Mouse (Mus musculus) kidney, postnatal 4 days (tissue): ENCODE measurements around the gene Zdhhc11.
"Not testable (repeated sequence)": the region's sequence is repeated elsewhere in the genome, so short reads cannot be mapped to it uniquely, and the experiment has no call there.

ENCODE experiments used
- DNase-seq, 2 experiments: peaks; one replicate each; pipeline ENCODE4 v3.0.0; 2021; ENCODE audit warnings: mixed read lengths in 2 of 2

Gene Zdhhc11

GRCm38 (mm10) chr13:74008216-74008615, 44.6 kb downstream of the Zdhhc11 start:
- not testable (repeated sequence) for DNase-seq

- peak; percentile 91 to 93 for DNase-seq
These were observed 45.5 kb downstream of the Zdhhc11 start, which contains the start of gene Tppp for GRCm38 (mm10) chr13:74008948-74009718. Gene Tppp (plus strand): TSS chr13:74009407.

- DNase-seq, result peak; percentile 67 to 76
These were observed 46.4 kb downstream of the Zdhhc11 start for GRCm38 (mm10) chr13:74009791-74010614.

- DNase-seq, result no peak
These were observed 47.0 kb downstream of the Zdhhc11 start for GRCm38 (mm10) chr13:74010678-74011077.

- no peak for DNase-seq
These were observed 52.3 kb downstream of the Zdhhc11 start for GRCm38 (mm10) chr13:74015908-74016307.

DNA sequence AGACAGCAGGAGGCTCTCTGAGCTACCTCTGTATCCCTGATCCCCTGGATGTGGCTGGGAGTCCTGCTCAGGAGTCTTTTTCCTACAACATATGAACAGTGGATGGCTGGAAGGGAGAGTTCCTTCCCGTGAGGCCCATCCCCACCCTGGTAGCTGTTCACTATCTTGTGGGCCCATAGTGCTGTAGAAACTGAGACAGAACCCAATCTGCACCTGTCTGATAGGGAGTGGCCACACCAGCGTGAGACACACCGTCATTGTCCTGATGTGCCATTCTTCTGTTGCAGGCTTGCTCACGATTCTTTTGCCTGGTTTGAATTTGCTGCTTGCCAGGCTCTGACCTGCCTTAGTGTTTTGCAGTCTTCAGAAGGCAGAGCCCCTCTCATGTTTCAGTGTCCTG, 53.8 kb downstream of the Zdhhc11 start:
- DNase-seq, result no peak

DNA sequence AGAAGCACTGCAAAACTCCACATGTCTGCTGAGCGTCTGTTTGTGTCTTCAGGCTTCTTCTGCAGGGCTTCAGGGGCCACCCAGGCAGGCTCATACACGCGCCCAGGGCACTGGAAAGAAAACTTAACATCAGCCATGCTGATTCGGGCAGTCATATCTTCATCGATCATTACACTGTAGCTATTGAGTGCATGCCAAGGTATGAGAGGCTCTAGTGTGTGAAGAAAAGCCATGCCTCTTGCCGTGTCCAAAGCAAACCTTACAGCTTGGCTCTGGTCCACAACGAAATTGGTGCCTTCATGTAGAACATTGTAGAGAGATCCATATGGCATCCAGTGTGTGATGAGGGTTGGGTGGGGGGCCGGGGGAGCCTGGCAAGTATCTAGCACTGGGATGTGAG, 55.4 kb downstream of the Zdhhc11 start:
- not testable (repeated sequence) for DNase-seq

GRCm38 (mm10) chr13:74025151-74026081, 61.8 kb downstream of the Zdhhc11 start:
- DNase-seq, result peak; percentile 21 to 51

- peak; percentile 23 to 55 for DNase-seq
These were observed 62.6 kb downstream of the Zdhhc11 start for GRCm38 (mm10) chr13:74026215-74026614.

DNA sequence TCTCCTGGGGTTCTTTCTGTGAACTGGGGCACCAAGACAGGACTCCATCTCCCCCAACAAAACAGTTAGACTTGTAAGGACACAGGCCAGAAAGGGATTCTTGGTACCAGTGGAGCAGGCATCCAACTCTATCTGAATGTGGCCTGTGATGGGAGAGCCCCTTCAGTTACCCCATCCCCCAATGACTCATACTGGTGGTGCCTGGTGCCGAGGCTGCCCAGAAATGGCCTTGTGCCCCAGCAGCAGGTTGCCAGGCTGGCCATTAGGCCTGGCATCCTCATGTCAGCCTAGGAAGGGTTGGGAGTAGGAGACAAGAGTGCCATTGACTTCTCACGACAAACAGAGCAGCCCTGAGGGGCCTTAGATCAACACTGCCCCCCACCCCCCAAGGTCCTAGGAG, 64.5 kb downstream of the Zdhhc11 start:
- no peak for DNase-seq

DNA sequence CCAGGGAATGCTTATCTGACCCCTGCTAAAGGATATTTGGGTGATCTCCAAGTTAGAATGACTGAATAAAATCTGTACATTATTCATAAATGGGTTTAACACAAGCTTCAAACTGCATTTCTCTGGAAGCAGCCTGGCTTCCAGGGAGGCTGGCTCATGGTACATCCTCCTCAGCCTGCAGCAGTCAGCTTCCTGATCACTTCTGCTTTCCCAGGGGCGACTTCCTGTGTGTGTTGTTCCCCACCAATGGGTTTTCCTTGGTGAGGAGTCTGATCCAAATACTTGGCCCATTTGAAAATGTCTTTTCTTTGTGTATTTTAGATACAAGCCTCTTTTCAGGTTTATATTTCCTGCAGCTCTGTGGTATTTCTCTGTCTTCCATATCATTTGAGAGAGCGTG, 65.4 kb downstream of the Zdhhc11 start:
- DNase-seq, result no peak

DNA sequence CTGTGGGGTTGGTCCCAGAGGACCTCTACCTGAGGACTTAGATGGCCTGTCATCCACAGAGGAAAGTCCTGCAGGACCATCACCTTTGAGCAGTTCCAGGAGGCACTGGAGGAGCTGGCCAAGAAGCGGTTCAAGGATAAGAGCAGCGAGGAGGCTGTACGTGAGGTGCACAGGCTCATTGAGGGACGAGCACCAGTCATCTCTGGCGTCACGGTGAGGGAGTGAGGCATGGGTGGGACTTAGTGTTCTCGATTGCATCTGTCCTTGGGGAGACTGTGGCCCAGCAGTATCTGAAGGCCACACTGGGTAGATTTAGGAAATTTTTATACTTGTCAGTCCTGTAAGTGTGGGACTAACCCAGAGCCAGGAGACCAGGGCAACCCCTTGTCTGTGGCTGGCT, 67.0 kb downstream of the Zdhhc11 start:
- no peak for DNase-seq

DNA sequence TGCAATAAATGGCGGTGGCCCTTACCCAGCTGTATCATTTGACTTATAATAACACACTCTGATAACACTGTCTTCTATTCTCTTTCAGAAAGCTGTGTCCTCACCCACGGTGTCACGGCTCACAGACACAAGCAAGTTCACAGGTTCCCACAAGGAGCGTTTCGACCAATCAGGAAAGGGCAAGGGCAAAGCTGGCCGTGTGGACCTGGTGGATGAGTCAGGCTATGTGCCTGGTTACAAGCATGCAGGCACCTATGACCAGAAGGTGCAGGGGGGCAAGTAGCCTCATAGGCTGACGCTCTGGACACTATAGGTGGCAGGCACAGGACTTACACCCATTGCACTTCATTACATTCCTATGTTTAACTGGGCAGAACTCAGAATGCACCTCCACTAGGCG, 67.5 kb downstream of the Zdhhc11 start:
- no peak for DNase-seq

DNA sequence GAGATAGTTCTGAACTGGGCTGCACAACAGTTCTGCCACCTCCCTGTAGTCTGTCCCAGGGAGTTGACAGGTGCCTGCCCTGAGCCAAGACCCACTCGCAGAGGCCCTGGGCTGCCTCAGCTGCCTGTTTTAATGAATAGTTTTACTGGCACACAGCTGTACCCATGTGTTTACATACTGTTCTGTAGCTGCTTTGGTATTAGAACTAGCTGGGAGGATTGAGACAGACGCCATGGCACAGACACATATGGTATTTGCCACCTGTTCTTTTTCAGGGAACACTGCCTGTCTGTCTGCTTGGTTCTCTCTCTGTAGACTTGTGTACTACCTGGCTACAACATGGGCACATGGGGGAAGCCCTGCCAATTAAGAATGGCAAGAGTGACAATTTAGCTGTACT, 71.1 kb downstream of the Zdhhc11 start:
- no peak for DNase-seq

DNA sequence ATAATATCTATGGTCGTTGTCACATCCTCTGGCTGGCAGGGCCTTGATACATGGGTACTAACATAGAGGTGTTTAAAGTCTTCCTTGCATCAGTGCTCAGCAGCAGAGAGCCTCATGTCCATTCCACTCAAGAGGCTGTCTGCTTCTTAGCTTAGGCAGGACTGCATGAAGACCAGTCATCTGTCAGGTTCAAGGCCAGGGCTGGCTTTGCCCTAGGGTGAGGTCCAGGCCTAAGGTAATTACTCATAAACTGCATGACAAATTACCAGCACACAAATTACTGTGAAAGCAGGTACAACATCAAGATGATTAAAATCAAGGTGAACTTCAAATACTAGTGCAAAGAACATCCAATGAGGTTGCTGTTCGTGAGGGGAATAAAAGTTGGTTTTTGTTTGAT, 72.1 kb downstream of the Zdhhc11 start:
- no peak for DNase-seq

GRCm38 (mm10) chr13:74039926-74040325, 76.3 kb downstream of the Zdhhc11 start:
- DNase-seq, result no peak
